Mouse (Mus musculus): ENCODE results near the gene Pde3b.
"Not testable (repeated sequence)": the region's sequence is repeated elsewhere in the genome, so short reads cannot be mapped to it uniquely, and the experiment has no call there.

Pde3b gene

DNA sequence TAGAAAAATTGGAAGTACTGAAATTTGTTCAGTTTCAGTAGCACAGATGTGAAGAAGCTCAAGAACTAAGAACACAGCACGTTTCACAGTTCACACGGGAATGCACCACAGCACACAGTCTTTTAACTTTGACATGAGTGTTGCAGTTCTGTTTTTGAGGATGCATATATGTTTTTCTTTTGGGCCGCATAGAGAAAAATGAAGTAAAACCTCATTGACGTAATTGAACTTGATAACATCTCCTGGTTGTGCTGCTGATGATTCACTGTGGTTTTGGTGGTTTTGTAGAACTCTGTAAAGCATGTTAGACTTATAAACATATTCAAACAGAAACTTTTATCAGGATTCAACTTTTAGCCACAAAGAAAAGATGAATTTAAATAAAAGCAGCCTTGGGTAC, 64.7 kb downstream of the Pde3b start:
- DNase-seq (ENCODE audit: low read depth) = peak; percentile 94

DNA sequence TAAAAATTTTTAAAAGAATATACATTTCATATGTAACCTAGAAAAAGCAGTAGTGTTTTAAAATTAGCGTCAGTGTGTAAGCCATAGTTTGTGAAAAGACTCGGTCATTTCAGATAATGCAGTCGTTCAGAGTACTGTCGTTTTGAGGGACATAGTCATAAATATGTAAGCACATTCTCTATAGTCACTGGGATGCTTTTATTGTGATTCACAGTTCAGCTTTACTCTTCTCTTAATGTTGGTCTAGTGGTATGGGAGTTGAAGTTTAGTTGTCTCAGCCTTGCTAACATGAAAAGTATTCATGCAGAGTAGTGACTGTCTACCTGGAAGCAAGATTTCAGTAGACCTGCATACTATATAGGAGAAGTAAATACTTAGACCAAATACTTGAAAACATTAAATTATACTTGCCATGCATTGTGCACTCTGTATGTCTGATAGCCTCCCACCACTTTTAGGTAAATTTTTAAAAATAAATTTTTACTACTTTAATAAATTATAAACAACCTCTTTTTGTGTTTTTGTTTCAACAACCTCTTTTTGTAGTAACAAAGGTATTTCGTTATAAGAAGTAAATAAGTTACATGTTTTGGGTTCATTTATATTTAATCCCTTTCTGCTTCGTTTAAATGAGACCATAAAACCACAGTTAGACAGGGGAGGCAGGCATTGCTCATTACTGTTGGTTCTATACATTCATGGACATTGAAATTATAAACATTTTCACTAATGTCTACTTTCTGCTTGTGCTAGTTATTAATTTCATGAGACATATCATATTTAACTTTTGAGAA, 65.3 kb downstream of the Pde3b start:
- DNase-seq (ENCODE audit: low read depth) = no peak

DNA sequence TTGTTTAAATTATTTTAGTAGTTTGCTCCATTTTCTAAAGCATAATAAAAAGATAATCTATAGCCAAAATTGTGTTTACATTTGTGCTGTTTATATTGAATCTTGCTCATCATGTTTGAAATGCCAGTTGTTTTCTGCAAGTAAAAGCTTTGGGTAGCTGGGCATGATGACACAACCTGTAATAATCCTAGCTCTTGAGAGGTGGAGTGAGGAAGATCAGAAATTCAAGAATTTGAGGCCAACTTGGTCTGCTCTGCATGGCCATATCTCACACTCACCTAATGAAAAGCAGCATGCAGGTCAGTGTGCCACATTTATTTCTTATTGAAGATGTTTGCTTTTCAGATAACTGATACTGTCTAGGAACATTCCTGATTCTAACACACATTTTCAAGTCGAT, 65.9 kb downstream of the Pde3b start:
- no peak for DNase-seq (ENCODE audit: low read depth)

DNA sequence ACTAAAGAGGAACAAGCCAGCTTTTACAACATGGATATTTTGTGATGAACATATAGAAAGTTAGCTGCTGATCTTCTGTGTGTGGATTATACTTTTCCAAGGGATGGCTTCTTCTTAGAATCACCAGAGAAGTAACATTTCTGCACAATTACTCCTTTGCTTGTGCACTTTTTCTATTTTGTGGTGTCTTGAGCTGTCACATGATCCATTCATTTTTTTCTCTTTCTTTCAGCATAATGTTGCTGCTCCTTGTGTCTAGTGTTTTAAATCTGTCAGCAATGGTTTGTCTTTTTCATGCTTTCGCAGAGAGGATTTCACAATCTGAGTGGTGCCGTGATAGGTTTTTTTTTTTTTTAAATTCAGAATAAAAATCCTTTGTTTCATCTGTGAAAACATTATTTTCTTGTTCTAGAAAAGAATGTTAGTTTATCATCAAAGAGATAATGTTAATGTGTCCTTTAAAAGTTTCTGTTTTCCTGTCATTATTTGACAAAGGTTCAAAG, 66.4 kb downstream of the Pde3b start:
- DNase-seq (ENCODE audit: low read depth) = no peak

DNA sequence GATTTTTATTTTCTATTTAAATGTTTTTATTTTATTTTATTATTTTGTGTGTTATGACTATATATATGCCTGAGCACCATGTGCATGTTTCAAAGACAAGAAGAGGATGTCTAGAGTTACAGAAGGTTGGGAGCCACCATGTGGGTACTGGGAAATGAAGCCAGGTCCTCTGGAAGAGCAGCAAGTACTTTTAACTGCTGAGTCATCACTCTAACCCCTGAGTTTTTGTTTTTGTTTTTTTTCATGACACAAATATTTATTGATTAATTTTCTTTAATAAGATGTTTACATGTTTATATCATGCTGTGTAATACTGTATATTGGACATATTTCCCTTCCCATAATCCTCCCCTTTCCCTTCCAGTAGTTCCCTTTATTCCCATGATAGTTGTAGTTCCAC, 77.5 kb downstream of the Pde3b start:
- DNase-seq (ENCODE audit: low read depth) = no peak

DNA sequence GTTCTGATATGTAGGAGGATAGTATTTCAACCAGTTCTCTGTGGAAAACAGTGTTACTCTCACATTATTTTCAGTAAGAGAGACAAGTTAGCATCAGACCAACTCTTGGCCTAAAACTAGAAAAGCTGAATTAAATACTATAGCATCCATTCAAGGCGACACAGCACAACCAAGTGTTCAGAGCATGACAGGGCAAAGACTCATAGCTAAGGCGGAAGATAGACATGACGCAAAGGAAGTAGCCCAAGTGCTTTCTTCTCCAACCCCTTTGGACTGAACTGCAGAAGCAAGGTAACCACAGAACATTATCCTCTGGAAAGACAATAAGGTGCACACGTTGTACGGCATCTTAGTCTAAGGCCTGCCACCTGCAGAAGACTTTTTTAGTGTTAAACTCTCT, 79.0 kb downstream of the Pde3b start:
- DNase-seq (ENCODE audit: low read depth) = peak; percentile 67

DNA sequence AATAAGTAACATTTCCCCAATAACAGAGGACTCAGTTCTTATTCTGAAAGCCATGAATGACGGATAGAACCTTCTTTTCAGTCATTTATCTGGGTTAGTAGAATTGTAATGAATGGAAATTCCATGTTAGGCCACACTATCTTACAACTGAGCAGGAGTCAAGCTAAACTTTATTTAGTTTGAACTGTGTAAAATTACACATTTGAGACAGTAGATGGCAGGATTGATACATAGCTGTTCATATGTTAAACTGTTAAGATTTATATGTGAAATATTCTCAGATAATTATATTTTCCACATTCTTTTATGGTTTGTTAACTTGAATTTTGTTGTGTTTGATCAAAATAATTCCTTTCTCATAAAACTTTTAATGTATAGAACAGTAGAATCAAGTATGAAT, 84.2 kb downstream of the Pde3b start:
- DNase-seq (ENCODE audit: low read depth) = peak; percentile 55

DNA sequence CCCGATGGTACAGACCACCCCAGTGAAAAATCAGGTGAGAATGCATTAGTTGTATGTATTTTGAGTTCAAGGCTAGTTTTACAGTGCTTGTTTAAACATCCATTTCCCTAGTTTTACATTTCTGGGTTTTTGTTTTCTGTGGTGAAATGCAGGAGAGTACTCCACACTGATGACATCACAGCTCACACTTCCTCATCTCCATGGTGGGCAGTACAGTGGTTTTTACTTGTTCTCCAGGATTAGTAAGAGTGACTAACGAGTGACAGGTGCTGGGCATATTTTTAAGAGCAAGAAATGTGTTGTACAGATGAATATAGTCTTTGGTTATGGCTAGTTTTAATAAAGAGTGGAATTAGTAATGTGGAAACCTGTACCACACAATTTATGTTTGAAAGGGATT, 93.8 kb downstream of the Pde3b start:
- peak; percentile 12 for DNase-seq (ENCODE audit: low read depth)

DNA sequence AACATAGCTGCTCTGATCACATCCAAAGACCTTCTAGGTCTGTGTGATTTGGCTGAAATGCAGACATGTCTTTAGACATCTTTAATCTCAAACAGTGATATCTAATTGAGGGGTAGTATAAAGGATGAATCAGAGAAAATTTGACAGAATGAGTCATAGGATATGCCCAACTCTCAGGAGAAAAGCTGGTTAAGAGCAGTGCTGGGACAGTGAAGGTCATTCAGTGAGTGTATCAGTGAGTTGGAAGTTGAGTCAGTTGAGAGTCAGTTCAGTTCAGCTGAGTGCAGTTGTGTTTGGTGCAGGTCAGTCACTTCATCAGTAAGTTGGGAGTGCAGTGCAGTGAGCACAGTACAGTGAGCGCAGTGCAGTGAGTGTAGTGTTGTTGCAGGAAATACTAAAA, 105.0 kb downstream of the Pde3b start:
- peak; percentile 43 for DNase-seq (ENCODE audit: low read depth)

DNA sequence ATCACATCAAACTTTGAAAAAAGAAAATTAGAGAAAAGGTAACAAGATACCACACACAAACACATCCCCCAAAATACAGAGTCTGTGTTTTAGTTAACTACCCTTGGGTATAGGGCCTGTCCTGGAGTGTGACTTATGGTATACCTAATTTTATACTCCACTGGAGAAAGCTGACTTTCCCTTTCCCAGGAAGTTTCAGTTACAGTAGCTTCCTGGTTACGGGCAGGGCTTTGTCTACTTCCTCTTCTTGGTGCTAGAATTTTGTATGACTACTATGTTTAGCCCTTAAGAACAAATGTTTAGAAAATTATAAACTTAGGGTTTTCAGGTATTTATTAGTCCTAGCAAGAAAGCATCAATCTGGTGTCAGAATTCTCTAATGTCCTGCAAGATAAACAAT, 111.2 kb downstream of the Pde3b start:
- peak; percentile 6 for DNase-seq (ENCODE audit: low read depth)

DNA sequence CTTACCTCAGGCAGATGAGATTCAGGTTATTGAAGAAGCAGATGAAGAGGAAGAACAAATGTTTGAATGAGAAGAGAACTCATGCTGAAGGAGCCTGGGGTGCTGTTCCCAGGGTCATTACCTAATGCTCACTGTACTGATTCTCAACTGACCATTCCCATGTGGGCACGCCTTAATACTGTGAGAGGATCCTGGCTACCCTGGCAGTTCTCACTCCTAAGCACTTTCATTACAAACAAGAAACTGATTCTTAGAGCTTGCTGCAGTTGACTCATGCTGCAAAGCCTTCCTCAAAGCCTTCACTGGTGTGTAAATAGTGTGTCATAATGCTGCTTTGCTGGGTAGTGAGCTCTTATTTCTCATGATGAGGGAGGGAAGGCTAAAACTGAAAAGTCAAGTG, 121.1 kb downstream of the Pde3b start:
- no peak for DNase-seq (ENCODE audit: low read depth)

DNA sequence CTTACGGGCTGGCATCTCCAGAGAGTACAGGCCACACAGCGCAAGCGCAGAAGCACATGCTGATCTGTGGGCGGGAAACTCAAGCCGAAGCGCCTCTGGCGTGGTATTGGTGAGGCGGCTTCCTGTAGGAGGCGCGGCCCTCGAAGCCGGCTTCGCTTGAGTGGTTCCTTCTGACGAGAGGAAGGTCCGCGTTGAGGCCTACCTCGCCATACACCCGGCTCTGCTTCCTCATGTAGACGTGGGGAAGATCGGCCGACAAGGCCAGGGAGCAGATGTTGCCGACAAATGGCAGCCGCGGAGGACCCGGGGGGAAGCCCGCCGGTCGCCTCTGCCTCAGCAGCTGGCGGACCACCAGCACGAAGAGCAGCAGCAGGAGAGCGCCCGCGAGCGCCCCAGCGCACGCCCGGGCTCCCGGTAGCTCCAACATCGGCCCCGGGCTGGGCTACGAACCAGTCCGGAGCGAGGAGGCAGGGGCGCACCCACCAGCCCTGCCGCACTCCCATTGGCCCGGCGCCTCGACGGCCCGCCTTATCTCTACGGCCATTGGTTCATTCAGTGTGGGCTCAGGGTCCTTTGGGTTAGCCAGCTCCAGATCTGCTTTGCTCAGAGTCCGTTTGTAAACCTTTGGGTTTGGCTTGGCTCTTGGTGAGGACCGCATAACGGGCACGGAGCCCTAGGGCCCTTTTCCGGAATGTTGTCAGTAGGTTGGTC, 147.6 kb downstream of the Pde3b start, which contains the start of gene Cyp2r1:
Gene Cyp2r1, minus strand, starts transcription at position 442 of the 711 bp plus-strand sequence.
- DNase-seq (ENCODE audit: low read depth) = no peak

DNA sequence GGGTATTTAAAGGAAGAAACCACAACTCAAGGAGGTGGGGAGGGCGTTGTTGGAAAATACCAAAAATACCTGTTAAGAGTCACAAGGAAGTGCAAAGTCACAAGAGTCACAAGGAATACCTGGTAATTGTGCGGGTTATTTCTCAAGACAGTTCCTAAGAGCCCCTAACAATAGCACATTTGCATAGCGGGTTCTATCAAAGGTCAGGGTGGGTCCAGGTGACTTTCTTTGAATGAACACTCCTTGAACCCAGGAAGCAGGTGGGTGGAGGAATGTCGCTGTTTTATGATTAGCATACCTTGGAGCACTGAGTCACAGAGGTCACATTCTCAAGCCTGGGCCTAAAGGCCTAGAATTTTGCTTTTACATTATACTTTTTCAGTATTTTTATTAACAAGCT, 158.8 kb downstream of the Pde3b start:
- not testable (repeated sequence) for DNase-seq (ENCODE audit: low read depth)

DNA sequence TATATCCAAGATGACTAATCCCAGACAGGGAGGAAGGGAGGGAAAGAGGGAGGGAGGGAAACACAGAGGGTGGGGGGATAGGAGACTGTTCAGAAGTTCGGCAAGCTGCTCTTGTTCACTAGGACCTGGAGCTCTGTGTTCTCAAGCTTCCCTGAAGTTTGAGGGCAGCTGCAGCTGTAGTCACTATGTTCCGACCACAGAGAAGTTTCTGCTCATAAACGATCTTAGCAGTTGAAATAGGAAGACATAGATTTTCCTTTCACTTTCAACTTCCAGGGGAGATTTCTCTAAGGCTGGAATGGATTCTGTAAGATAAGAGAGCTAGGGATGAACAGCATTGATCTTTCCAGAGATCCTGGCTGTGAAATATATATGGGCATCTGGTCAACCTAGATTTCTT, 161.8 kb downstream of the Pde3b start:
- DNase-seq (ENCODE audit: low read depth) = peak; percentile 52

DNA sequence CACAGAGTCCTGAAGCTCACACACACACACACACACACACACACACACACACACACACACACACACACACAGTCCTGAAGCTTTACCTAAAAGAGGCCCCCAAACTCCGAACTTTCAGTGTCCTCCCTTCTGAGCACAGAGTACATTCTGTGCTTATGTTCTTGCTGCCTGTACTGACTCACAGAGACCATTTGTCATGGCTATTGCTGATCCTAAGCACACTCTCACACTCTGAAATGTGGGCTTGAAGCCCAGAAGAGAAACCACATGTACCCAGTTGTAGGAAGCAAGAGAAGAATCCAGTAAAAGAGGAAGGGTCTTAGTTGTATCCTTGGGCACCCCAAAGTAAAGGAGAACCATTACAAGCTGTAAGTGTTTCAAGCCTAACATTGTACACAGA, 162.6 kb downstream of the Pde3b start:
- peak; percentile 32 for DNase-seq (ENCODE audit: low read depth)

DNA sequence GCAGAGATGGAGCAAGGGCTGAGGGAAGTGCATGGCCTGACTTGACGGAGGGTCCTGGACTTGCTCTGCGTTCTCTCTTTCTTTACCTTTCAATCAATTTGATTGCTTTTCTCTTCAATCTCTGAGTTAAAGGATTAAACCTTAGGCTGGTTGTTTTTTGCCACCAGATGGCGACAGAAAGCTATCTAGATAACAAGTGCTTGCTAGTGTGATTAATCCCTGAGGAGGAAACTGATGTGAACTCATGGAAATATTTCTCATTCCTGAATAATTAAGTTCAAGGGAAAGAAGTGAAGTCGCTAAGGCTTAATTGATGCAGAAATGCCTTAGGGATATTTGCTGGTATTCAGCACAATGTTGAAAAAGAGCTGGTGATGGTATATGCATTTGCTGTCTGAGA, 165.3 kb downstream of the Pde3b start:
- peak; percentile 78 for DNase-seq (ENCODE audit: low read depth)

DNA sequence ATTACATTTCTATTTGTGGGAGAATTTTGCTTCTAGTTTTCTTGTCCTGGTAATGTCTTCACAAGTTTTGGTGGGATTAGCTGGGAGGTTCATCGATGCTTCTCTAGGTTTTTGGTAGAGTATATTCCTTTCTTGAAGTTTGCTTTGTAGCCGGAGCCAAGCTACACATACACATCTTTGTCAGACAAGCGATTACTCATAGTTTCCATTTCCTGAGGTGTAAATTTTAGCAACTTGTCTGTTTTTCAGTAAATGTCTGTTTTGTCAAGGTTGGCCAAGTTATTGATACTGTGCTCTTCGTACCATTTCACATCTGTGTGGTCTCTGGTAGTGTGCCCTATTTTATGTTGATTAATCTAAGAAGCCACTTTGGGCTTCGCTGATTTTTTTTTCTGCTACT, 166.1 kb downstream of the Pde3b start:
- DNase-seq (ENCODE audit: low read depth) = peak; percentile 88

DNA sequence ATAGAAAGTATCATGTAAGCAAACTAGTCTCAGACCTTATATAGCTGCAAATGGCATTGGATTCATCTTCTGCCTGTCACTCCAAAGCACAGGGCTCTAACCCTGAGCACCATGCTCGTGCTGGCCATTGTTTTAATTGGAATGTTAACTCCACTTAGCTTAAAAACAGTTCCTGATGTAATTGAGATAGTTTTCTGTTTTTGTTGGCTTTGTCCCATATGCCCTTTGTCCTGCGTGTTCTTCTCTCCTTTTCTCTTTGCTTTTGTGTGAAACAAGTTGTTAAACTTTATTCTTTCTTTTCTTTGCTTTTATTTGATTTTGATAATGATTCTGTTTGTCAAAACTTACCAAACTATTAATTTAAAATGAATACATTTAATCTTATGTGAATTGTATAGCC, 167.4 kb downstream of the Pde3b start:
- DNase-seq (ENCODE audit: low read depth) = no peak

All from 416B (cell line).